Mouse (Mus musculus): ENCODE measurements around the gene Me1.
A peak's percentile ranks its signal among the peaks of the same experiment; 100 is the strongest.

The Me1 gene

GRCm38 (mm10) chr9:86658347-86658746 lies 37.4 kb downstream of the Me1 start:
- no peak for DNase-seq (ENCODE audit: low read depth)

- no peak for DNase-seq (ENCODE audit: low read depth)
Observed at GRCm38 (mm10) chr9:86652194-86652593, 43.6 kb downstream of the Me1 start.

DNA sequence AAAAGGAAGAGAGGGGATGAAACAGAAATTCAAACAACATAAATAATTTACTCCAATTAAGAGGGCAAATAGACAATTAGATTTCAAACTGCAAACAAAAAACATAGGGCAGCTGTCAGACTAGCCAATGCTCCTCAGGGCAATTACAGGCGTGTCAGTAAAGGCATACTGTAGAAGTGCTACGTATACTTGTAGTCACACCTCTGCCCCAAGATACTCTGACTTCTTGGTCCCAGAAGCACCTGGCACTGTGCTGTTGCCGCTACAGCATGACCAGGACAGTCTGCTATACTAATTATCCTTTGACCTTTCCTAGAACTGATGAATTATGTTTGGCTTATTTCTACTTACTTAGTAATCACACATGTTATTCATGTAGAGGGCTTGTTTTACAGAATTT lies 44.5 kb downstream of the Me1 start:
- no peak for DNase-seq (ENCODE audit: low read depth)

DNA sequence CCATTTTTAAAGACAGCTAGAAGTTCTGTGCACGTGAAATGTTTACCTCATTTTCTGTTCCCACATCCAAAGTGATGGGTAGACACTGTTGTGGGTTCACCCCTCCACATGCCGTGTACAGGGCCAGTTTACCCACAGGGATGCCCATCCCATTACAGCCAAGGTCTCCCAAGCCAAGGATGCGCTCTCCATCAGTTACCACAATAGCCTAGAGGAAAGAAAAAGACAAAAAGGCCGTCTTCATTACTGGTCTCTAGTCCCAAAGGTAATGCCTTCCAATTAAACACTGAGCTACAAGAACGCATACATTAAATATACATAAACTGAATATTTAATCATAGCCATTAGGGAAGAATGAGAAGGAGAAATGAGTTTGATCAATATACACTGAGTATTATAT lies 44.9 kb downstream of the Me1 start:
- DNase-seq (ENCODE audit: low read depth), result no peak

DNA sequence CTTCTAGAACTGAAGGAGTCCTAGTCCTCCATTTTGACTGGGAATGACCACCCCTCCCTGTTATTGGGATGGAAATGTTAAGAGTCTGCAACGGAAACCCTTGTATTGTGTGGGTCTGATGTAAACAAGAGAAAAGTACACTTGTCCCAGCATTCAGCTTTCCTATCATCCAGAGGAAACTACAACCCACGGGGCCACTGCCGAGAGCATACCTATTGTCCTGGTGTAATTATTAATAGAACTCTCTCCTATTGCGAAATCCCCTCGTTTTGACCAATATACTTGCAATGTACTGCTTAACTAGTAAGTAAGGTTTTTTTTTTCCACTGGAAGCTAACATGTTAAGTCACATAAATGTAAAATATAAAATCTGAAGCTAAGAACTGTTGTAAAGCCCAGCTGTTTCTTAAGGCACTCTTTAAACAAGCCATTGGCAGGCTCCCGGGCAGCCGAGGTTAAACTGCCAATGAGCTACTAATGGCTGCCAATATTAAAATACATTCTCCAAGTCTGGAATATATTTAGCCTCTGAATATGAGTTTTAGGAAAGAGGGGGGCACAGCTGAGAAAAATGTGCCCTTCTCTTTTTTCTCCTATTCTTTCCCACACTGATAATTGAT lies 47.7 kb downstream of the Me1 start:
- DNase-seq (ENCODE audit: low read depth), result no peak

DNA sequence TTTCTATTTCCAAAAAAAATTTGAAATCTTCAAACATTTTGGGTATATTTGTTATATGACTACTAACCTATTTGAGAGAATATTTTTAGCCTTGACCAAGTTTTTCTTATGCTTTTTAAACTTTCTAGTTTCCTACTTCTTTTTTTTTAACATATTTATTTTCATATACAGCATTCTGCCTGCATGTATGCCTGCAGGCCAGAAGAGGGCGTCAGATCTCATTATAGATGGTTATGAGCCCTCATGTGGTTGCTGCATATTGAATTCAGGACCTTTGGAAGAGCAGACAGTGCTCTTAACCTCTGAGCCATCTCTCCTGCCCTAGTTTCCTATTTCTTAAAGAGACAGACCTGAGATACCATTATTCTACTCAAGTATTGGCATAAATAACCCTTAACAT lies 48.9 kb downstream of the Me1 start:
- DNase-seq (ENCODE audit: low read depth), result no peak

GRCm38 (mm10) chr9:86643497-86643896 lies 52.3 kb downstream of the Me1 start:
- no peak for DNase-seq (ENCODE audit: low read depth)

DNA sequence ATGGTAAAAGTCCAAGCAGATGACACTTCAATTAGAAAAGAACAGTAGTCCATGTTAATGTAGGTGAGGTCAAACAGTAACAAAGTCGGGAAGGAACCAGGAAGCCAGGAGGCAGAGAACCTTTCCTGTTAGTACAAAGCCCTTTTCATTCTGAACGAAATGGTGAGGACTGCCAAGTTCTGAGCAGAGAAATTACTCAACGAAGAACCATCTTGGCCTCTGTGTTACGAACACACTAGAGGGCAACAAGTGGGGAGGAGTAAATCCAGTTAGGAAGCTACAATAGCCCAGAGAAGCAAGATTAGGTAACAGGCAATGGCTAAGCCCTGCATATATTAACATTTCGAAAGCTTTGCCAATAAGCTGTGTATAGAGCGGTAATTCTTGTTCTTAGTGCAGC lies 57.0 kb downstream of the Me1 start:
- DNase-seq (ENCODE audit: low read depth), result no peak

DNA sequence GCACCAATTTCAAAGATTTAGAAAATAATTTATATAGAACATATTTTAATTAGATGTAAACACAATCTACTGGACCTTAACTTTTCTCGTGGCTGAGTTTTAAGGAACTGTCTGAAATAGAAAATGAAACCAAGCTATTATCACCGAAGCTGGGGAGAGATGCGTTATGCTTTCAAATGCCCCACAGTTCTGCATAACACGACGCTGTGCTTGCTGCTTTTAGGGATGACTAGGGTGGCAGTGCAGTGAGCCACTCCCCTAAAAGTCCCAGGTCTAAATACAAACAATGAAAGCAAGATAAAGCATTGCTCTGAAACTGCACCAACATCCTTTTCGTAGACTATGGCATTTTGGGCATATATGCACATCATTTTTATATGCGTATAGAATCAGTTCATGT lies 64.6 kb downstream of the Me1 start:
- peak; percentile 24 for DNase-seq (ENCODE audit: low read depth)

- DNase-seq (ENCODE audit: low read depth), result no peak
Observed at GRCm38 (mm10) chr9:86630352-86630931, 65.3 kb downstream of the Me1 start.

GRCm38 (mm10) chr9:86629379-86629778 lies 66.4 kb downstream of the Me1 start:
- no peak for DNase-seq (ENCODE audit: low read depth)

- DNase-seq (ENCODE audit: low read depth), result no peak
Observed at GRCm38 (mm10) chr9:86627745-86628496, 67.8 kb downstream of the Me1 start.

DNA sequence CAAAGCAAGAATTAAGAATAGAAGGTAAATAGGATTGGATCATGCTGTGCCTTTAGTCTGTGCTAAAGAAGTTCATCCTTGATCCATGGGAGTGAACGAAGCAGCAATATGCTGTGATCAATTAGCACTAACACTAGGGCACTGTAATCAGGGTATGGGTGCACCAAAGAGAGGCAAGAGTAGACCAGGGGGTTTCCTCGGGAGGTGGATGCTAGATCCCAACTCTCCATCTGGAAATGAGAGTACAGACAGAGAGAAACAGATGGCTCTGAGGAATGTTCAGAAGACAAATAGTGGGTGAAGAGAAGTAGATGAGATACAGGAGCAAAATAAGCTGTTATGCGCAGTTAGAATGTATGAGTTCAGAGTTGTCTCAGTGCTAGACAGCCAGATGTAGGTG lies 68.8 kb downstream of the Me1 start:
- no peak for DNase-seq (ENCODE audit: low read depth)

DNA sequence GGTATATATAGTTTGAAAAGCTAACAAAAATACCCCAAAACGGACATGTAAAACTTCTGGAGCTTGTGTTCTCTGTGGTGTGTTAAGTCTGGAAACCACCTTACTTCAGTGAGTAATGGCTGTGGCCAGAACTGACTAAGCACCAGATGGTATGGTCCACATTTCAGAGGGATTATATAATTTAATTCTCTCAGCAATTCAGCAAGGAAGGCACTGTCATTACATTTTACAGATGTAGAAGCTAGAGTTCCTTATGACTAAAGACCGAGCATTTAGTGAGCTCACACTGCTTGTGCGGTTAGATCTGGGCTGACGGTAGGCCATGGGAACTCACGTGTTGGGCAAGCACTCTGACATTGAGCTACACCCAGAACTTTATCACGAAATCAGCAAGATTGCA lies 71.0 kb downstream of the Me1 start:
- DNase-seq (ENCODE audit: low read depth), result no peak

GRCm38 (mm10) chr9:86624039-86624438 lies 71.7 kb downstream of the Me1 start:
- DNase-seq (ENCODE audit: low read depth), result no peak

DNA sequence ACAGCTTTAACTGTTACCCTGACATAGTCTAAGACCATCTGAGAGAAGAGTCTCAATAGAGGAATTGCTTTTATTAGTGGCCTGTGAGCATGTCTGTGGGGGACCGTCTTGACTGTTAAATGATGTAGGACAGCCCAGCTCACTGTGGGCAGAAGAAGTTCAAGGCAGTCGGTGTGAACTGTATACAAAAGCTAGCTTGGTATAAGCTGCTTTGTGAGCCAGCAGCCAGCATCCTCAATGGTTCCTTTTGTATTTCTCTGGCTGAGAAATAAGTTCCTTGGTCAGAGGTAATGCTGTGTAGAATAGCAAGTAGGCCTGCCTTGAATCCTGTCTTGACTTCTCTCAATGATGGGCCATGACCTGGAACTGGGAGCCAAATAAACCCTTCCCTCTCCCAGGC lies 73.7 kb downstream of the Me1 start:
- no peak for DNase-seq (ENCODE audit: low read depth)

- no peak for DNase-seq (ENCODE audit: low read depth)
Observed at GRCm38 (mm10) chr9:86619341-86620139, 76.2 kb downstream of the Me1 start.

DNA sequence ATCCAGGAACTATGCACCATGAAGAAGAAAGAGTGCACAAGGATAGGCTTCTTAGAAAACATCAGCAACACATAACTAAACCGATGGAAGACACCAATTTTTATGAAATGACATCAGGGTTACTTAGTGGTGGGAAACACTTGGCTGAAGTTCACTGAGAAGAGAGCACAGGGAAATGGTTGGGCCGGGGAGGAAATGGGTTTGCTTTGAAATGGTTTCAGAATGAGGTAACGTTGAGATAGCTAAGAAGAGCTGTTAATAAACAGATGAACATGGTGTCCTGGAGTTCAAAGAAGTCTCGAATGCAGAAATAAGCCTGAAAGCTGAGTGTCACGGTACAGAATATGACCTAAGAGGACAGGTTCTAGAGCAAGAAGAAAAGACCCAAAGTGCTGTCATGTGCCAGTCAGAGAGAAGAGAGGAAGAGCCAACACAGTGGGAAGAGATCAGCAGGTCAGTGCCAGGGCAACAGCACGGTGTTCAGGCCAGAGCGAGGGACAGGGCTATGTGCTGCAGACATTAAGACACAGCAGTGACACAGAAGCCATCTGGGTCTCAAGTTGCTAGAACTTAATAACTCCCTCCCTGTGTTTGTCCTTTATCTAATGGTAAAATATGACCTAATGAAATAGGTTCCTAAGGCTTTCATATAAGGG lies 77.8 kb downstream of the Me1 start:
- DNase-seq (ENCODE audit: low read depth), result peak; percentile 26

DNA sequence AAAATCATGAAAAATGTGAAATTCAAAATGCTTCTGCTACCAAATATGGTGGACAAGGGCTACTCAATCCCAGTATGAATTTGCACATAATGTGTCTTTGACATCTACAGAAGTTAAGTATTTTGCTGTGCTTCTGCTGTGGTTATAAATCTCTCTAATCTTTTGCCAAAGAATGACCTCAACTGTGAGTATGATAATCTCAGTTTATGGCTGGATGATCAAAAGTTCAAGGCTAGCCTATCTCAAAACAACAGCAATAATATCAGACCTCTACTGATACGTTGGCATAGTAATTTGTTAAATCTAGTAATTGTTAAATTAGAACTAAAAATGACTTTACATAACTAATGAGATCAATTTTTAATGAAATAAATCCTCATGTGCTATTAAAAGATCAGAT lies 80.0 kb downstream of the Me1 start:
- DNase-seq (ENCODE audit: low read depth), result no peak

GRCm38 (mm10) chr9:86612091-86612490 lies 83.7 kb downstream of the Me1 start:
- DNase-seq (ENCODE audit: low read depth), result no peak

- no peak for DNase-seq (ENCODE audit: low read depth)
Observed at GRCm38 (mm10) chr9:86605776-86606175, 90.0 kb downstream of the Me1 start.

DNA sequence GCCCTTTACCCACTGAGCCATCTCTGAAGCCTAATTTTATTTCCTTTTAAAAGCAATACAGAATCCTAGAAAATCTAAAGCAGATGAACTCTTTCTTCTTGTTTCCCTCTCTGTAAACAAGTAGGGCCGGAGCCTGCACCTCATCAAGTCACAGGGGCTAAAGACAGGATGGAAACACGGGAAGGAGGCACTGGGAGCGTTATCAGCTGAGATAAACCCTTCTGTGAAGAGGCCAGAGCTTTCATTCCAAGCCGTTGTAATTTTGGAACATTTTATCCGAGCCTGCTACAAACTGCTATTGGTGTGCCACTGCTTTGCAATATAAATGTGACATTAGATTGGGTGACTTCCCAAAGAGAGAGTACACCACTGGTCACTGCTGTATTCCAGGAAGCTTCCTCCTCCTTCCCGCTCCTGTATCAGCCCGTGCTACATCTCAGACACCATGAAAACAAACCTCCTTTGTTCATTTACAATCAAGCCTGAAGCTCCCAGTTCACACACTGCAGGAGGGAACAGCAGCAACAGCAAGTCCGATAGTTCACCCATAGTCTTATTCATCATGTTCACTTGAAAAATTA lies 95.9 kb downstream of the Me1 start:
- DNase-seq (ENCODE audit: low read depth), result no peak
